Mouse (Mus musculus) olfactory bulb, adult 2 months (tissue): ENCODE measurements around the gene Rbm17.

ENCODE experiments used
- CTCF ChIP-seq: fragments of 200-500 bp; IDR thresholded peaks from 2 replicates; pipeline ENCODE4 v1.5.1; 2012; ENCODE audit warnings: low read depth, mild to moderate bottlenecking, low read length, moderate library complexity; ENCODE audit not compliant: insufficient read depth
- POLR2A ChIP-seq: fragments of 200-500 bp; IDR thresholded peaks from 2 replicates; pipeline ENCODE4 v1.6.1; 2012; ENCODE audit warnings: mild to moderate bottlenecking, low read depth, low read length, moderate library complexity; ENCODE audit not compliant: insufficient read depth

GRCm38 (mm10) chr2:11652780-11653179, 48.8 kb upstream of the Rbm17 start:
- no peak for TF ChIP-seq CTCF
- no peak for TF ChIP-seq POLR2A
